Mouse (Mus musculus) adrenal gland, postnatal 36 days (tissue): ENCODE measurements around the gene Tatdn3. TPM values are rescaled to one million over a fixed set of nuclear protein-coding genes. Genes with fewer than 3 reads are reported as not detected.
A peak's percentile ranks its signal among the peaks of the same experiment; 100 is the strongest.

Source experiments
- DNase-seq, 2 experiments: peaks; one replicate each; pipeline ENCODE4 v3.0.0; 2021; ENCODE audit warnings: mixed read lengths in 1 of 2
- total RNA-seq, 2 experiments: library from RNA; stranded (reverse); gene quantifications; 2 replicates each; pipeline ENCODE4 v1.2.3; 2021

The Tatdn3 gene
- total RNA-seq, 2 experiments from 2014 or later, result 13.0 to 20.0 TPM

DNA sequence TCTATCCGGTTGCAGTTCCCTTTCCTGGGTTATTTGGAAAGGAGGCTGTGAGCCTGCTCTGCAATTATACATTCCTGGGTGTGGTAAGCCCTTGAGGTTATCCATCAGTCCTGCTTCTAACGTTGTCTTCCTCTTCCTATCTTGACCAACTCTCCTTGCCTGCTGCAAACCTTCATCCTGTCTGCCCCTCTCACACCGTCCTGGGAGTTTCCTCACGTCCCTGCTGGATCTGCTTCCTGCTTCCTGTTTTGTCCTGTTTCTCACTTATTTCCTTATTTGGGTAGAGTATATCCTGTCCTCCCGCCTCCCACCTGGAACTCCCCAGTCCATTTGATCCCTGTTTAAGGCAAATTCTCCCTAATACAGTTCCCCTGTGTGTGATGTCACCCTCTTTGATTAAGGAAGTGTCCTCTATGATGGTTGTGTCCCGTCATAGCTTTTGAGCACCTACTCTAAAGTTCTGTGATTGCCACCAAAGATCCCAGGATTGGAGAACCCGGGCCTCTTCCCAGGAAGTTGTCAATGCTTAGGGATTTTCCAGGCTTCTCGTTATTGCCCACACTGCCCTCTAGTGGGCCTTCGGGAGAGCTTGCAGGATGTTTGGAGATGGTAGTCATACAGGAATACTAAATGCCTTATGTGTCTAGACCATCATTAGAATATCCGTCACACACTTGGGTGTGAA is 12.6 kb upstream of the Tatdn3 start:
- DNase-seq, result peak; percentile 66 to 72

DNA sequence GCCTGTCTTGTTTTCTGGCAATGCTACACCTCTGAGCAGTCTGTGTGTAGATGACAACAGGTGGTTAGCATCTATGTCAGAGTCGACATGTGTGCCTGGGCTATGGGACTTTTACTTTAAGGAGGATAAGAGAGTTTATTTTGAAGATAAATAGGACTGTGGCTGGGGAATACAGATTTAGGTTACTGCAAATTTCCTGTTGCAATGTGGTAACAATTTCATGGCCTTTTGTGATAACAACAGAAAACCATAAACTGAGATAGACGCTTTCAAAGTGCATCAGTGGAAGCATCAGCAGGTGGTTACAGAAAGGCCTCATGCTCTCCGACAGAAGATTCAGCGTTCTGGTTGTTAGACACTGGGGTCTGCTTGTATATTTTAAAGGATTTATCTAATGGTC is 10.8 kb upstream of the Tatdn3 start:
- no peak for DNase-seq

- DNase-seq, result peak; percentile 71 to 78
Observed at GRCm38 (mm10) chr1:191073001-191073400, 10.3 kb upstream of the Tatdn3 start.

DNA sequence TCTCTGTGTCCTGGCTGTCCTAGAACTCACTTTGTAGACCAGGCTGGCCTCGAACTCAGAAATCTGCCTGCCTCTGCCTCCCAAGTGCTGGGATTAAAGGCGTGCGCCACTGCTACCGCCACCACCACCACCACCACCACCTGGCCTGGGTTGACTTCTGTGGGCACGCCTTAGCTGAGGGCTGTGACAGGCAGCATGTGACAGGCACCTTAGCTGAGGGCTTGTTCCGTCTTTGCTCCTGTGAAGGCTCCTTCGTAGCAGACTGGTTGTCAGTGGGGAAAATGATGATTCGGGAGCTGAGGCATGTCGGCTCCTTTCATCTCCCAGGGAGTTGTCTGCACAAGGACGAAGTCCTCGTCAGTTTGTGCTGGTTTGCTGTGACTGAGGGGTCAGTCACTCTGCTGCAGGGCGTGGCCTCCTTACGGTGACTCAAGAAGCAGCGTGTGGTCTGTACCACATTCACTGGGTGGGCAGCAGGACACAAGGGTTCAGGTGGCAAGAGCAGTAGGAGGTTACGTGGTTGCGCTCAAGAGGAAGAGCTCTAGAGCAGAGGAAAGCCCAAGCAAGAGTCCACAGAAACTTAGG is 9.7 kb upstream of the Tatdn3 start:
- DNase-seq, result peak; percentile 48 to 49

- DNase-seq, result no peak
Observed at GRCm38 (mm10) chr1:191071613-191072012, 8.9 kb upstream of the Tatdn3 start.

DNA sequence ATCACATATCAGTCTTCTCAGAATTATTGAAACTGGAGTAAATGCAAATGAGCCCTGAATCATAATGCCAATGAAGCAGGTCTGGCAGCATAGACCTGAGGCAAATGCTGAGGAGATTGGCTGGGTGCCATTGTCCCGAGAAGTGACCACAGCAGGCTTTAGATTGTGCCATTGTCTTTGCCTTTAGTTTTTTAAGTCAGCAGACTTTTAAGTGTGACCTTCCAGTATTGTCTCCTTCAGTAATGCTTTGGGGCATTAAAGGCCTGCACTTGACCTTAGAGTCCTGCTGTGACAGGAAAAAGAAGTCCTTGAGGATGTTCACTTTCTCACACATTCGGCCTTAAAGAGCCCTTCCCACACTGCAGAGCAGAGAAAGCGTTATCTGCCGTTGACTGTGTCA is 7.5 kb upstream of the Tatdn3 start:
- no peak for DNase-seq

DNA sequence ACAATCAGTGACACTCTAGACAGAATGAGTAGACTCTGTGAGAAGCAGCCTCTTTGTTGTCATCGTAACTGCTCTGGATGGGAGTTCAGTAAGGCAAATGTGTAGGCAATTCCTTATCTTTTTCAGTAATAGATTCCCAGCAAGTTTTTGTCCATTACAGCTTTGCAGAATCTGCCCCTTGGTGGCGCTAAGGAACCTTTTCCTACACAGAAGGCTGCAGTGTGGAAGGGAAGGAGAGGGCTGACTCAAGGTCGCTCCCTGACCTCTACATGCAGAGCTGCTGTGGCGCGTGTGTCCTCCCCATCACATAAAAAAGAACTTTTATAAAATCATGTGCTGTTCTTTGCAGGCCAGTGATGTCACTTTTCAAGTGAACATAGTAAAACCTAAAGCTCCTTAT is 5.6 kb upstream of the Tatdn3 start:
- DNase-seq, result peak; percentile 51 to 67

DNA sequence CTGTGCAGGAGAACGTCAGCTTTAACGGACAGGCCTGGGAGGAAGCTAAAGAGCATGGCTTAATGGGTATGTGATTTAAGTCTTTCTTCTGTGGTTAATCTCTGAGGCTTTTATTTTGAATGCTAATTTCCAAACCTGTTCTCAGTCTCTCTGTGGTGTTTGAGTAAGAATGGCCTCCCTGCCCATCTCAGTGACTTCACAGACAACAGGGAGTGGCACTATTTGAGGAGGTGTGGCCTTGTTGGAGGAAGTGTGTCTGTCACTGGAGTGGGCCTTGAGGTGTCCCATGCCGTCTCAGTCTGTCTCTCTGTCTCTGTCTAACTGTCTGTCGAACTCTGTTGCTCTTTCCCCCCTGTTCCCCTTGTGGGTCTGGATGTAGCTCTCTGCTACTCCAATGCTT is 2.5 kb upstream of the Tatdn3 start:
- no peak for DNase-seq

GRCm38 (mm10) chr1:191064535-191064934 is 1.8 kb upstream of the Tatdn3 start:
- no peak for DNase-seq

DNA sequence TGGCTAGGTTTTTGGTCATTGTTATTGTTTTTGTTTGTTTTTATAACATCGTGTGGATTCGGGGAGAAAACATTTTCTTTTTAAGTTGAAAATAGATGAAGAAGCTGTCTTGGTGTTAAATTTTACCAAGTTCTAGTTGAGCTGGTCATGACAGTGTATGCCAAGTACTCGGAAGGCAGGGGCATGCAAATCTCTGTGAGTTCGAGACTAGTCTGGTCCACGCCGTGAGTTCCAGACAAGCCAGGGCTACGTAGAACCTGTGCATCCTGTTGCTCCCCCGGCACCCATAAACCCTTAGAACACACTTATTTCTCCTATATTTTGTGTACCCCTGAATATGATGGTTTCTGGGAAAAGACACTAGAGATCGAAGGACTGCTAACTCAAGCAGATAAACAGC is 968 bp upstream of the Tatdn3 start:
- no peak for DNase-seq

GRCm38 (mm10) chr1:191062241-191062780 is 421 bp downstream of the Tatdn3 start:
- DNase-seq, result no peak

- no peak for DNase-seq
Observed at GRCm38 (mm10) chr1:191057461-191057860, 5.3 kb downstream of the Tatdn3 start.

GRCm38 (mm10) chr1:191055533-191055873 is 7.2 kb downstream of the Tatdn3 start:
- no peak for DNase-seq

DNA sequence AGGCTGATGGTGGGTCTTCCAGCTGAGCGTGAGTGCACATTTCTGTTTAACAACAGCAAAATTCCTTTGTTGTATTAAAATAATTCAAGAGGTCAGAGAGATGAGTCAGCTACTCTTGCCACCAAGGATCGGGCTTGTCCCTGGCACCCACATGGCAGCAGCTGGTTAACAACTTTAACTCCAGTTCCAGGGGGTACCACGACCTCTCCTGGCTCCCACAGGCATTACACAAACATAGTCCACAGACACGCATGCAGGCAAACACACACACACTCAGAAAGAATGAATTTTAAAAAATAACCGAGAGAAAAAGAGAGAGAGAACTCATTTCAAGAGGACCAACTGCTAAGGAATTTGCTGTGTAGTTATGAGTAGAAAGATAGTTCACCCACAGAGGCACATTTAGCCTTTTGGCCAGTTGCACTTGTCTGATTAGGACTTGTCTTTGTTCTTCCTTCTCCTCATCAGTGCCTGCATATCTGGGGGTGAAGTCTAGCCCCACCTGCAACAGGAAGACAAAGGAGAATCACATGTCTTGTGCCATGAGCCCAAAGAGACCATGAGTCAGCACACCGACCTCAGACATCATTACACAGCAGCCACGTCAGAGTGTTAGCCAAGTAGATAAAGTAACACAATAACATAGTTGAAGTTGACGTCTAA is 7.7 kb downstream of the Tatdn3 start:
- peak; percentile 44 to 59 for DNase-seq

DNA sequence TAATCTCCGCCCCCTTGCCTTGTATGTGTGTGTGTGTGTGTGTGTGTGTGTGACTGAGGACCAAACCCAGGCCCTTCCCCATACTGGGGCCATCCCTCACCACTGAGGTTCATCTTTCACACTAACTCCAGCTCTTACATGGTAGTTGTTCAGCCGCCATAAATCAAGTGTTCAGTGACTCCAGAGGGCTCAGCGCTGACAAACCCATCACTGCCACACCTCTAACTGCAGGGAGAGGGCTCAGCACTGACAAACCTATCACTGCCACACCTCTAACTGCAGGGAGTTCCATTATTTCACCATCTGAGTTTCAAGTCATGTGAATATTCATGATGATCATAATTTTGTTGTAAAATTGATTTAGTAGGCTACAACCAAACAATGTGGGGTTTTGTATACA is 9.2 kb downstream of the Tatdn3 start:
- DNase-seq, result no peak

GRCm38 (mm10) chr1:191046231-191046824 is 16.4 kb downstream of the Tatdn3 start:
- peak in 1 of 2 experiments; percentile 34 for DNase-seq

- DNase-seq, result no peak
Observed at GRCm38 (mm10) chr1:191045264-191045663, 17.5 kb downstream of the Tatdn3 start.

GRCm38 (mm10) chr1:191042688-191043087 is 20.0 kb downstream of the Tatdn3 start:
- no peak for DNase-seq

- no peak for DNase-seq
Observed at GRCm38 (mm10) chr1:191042106-191042505, 20.6 kb downstream of the Tatdn3 start.

- DNase-seq, result no peak
Observed at GRCm38 (mm10) chr1:191041352-191041751, 21.4 kb downstream of the Tatdn3 start.

GRCm38 (mm10) chr1:191037999-191038398 is 24.7 kb downstream of the Tatdn3 start:
- no peak for DNase-seq

DNA sequence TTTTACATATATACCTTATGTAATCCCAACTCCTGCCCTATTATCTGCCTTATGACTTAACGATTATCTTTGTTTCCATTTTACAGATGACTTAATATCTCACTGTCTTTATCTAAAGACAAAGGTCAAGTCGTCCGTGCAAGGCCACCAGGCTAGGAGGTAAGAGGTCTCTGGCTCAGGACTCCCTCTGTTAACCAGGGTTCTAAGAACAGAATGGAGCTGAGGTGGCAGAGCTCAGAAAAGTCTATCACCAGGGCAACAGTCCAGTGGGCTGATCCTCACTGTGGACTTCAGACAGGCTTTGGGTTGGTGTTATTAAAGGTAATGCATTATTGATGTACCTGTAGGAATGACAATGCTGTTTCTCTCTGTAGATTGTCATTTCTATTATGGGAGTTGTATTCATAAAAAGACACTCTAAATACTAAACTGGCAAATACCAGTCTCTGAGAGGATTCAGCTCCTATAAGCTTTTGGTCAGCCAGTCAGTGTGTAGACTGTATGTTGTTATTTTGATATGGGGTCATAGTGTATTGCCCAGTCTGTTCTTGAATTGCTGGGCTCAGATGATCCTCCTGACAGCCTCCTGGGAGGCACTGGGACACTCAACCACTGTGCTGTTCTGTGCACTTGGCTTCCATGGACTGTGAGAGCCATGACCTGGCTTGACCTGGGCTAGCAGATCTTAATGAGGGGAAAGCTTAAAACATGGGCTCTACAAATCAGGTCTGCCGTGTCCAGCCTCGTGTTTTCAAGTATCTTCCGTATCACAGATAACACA is 26.0 kb downstream of the Tatdn3 start, which contains the start of gene Spata45:
TSS of gene Spata45 (plus strand) at position 86 of the 781 bp plus-strand sequence.
- no peak for DNase-seq
